Mouse (Mus musculus): ENCODE data around the gene Cntf. TPM values are rescaled to one million over a fixed set of nuclear protein-coding genes. Genes with fewer than 3 reads are reported as not detected.
"Not testable (repeated sequence)": the region's sequence is repeated elsewhere in the genome, so short reads cannot be mapped to it uniquely, and the experiment has no call there.

Cntf gene
- polyA plus RNA-seq, 1 experiment from 2014 or later: 1.0 TPM

- Histone ChIP-seq H3K27me3 (replicated peaks) (no peaks in the 10 kb centered on the region), H3K4me3 (no peak overlapping the region), H3K4me2 (no peak overlapping the region), H3K9me3 (replicated peaks) (no peaks in the 10 kb centered on the region), H3K4me1 (no peaks in the 10 kb centered on the region), H3K9ac (no peak overlapping the region), H3K27ac (no peak overlapping the region), H3K36me3 (peaks cover 23% of the 10 kb centered on the region)
- 61% methylated on average over 2 of the region's 2 CpGs for WGBS (ENCODE audit: insufficient replicate concordance)
- ATAC-seq: no peak
Observed at GRCm38 (mm10) chr19:12759656-12760055, 5.8 kb downstream of the Cntf start.

- 69% methylated on average over 1 of the region's 1 CpGs for WGBS (ENCODE audit: insufficient replicate concordance)
- H3K4me1 ChIP-seq: no peaks in the 10 kb centered on the region
- ATAC-seq: no peak
- H3K9ac ChIP-seq: no peak overlapping the region
- no peak overlapping the region for H3K4me3 ChIP-seq
- peaks cover 17% of the 10 kb centered on the region for H3K36me3 ChIP-seq
- no peaks in the 10 kb centered on the region for H3K9me3 ChIP-seq (replicated peaks)
- H3K27ac ChIP-seq: no peak overlapping the region
- no peaks in the 10 kb centered on the region for H3K27me3 ChIP-seq (replicated peaks)
- H3K4me2 ChIP-seq: no peak overlapping the region
Observed at GRCm38 (mm10) chr19:12758936-12759478, 6.4 kb downstream of the Cntf start.

GRCm38 (mm10) chr19:12756286-12756685, 9.1 kb downstream of the Cntf start:
- 55% methylated on average over 3 of the region's 3 CpGs for WGBS (ENCODE audit: insufficient replicate concordance)
- Histone ChIP-seq H3K4me1 (no peaks in the 10 kb centered on the region), H3K4me3 (no peak overlapping the region), H3K36me3 (no peaks in the 10 kb centered on the region), H3K27me3 (replicated peaks) (no peaks in the 10 kb centered on the region), H3K9me3 (replicated peaks) (no peaks in the 10 kb centered on the region), H3K9ac (no peak overlapping the region), H3K27ac (no peak overlapping the region), H3K4me2 (no peak overlapping the region)
- ATAC-seq: no peak

DNA sequence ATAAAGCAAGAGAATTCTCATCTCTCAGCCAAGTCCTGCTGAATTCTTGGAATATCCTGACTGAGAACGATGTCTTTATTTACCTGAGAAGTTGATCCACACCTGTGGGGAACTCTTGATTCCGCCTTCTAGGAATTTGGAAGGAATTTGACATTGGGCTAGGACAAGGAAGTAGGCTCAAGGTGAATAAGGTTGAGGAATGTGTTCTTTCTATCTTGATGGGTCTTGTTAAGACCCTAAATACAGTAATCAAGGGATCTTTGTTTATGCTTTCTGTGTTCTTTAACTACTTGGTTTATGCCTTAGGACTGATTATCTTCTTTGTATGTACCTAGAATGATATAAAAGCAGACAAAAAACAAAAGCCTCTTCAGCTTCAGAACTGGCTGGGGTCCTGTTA, 33.5 kb downstream of the Cntf start:
- ATAC-seq: no peak
- no peak overlapping the region for H3K27ac ChIP-seq
- no peaks in the 10 kb centered on the region for H3K4me1 ChIP-seq
- no peak overlapping the region for H3K4me3 ChIP-seq
- 64% methylated on average over 2 of the region's 2 CpGs for WGBS (ENCODE audit: insufficient replicate concordance)
- no peak overlapping the region for H3K9ac ChIP-seq
- H3K27me3 ChIP-seq (replicated peaks): no peaks in the 10 kb centered on the region
- H3K4me2 ChIP-seq: no peak overlapping the region
- no peaks in the 10 kb centered on the region for H3K9me3 ChIP-seq (replicated peaks)
- no peaks in the 10 kb centered on the region for H3K36me3 ChIP-seq

DNA sequence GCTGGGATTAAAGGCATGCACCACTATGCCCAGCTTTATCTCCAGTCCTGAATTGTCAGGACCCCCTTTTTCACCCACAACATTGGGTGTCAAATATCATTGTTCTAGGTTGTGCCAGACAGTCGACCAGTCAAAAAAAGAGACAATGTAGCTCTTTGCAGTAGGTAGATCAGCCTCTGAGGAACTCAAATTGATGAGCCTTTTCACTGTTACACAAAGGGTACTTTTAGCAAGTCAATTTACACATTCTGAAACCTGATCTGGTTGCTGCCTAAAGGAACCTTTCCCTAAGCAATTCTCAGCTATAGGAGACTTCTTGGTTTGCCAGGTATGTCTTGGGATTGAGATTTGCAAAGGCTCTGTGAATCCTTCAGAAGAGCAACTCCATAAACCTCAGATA, 34.4 kb downstream of the Cntf start:
- WGBS (ENCODE audit: insufficient replicate concordance): 50% methylated on average over 1 of the region's 1 CpGs

DNA sequence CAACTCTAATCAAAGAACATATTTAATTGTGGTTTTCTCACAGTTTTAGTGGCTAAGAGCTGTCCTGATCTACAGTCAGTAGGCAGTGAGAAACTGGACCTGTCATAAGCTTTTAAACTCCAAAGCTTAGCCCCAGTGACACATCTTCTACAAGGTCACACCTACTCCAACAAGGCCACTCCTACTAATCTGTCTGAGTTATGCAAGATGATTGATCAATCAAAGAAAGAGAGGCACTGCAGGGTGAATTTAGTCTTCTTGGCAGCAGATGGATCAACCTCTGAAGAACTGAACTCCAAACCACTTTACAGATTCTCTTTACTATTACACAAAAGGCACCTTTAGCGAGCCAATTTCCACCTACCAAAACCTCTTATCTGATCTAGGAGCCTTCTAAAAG, 39.6 kb downstream of the Cntf start:
- H3K27ac ChIP-seq: no peak overlapping the region
- H3K4me2 ChIP-seq: no peak overlapping the region
- H3K9ac ChIP-seq: no peak overlapping the region
- H3K27me3 ChIP-seq (replicated peaks): no peaks in the 10 kb centered on the region
- 55% methylated on average over 1 of the region's 1 CpGs for WGBS (ENCODE audit: insufficient replicate concordance)
- no peak for ATAC-seq
- no peaks in the 10 kb centered on the region for H3K9me3 ChIP-seq (replicated peaks)
- no peak overlapping the region for H3K4me3 ChIP-seq
- no peaks in the 10 kb centered on the region for H3K36me3 ChIP-seq
- H3K4me1 ChIP-seq: no peaks in the 10 kb centered on the region

More for the DNA sequence above, 34.4 kb downstream of the Cntf start:
- Histone ChIP-seq H3K27ac (no peak overlapping the region), H3K36me3 (no peaks in the 10 kb centered on the region), H3K4me3 (no peak overlapping the region), H3K9ac (no peak overlapping the region), H3K27me3 (replicated peaks) (no peaks in the 10 kb centered on the region), H3K9me3 (replicated peaks) (no peaks in the 10 kb centered on the region), H3K4me2 (no peak overlapping the region), H3K4me1 (no peaks in the 10 kb centered on the region)
- no peak for ATAC-seq

DNA sequence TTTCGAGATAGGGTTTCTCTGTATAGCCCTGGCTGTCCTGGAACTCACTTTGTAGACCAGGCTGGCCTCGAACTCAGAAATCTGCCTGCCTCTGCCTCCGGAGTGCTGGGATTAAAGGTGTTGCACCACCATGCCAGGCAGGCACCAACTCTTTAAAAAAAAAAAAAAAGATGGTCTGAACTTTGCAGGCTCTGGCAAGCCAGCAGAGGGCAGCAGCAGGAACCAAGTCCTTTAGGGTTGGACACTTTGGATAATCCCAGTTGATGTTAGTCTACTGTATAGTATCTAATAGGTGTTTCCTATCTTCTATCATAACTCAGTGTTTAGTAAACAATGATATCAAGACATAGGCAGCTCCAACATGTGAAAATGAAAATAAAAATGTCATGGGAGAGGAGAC, 43.1 kb downstream of the Cntf start:
- no peaks in the 10 kb centered on the region for H3K4me1 ChIP-seq
- WGBS (ENCODE audit: insufficient replicate concordance): 39% methylated on average over 3 of the region's 3 CpGs

GRCm38 (mm10) chr19:12721596-12721995, 43.8 kb downstream of the Cntf start:
- not testable (repeated sequence) for H3K9ac ChIP-seq; H3K27me3 ChIP-seq (replicated peaks); H3K4me2 ChIP-seq; H3K4me1 ChIP-seq; H3K27ac ChIP-seq; ATAC-seq; H3K9me3 ChIP-seq (replicated peaks); H3K4me3 ChIP-seq; H3K36me3 ChIP-seq
- WGBS (ENCODE audit: insufficient replicate concordance): 77% methylated on average over 7 of the region's 7 CpGs

More for the DNA sequence above, 43.1 kb downstream of the Cntf start:
- Histone ChIP-seq H3K36me3 (no peaks in the 10 kb centered on the region), H3K4me3 (no peak overlapping the region), H3K27ac (no peak overlapping the region), H3K4me2 (no peak overlapping the region), H3K27me3 (replicated peaks) (no peaks in the 10 kb centered on the region), H3K9ac (no peak overlapping the region), H3K9me3 (replicated peaks) (no peaks in the 10 kb centered on the region)
- no peak for ATAC-seq

GRCm38 (mm10) chr19:12720919-12721318, 44.5 kb downstream of the Cntf start:
- not testable (repeated sequence) for H3K27me3 ChIP-seq (replicated peaks); H3K9me3 ChIP-seq (replicated peaks); H3K4me2 ChIP-seq; ATAC-seq; H3K4me1 ChIP-seq; H3K9ac ChIP-seq; H3K4me3 ChIP-seq; H3K36me3 ChIP-seq; H3K27ac ChIP-seq
- WGBS (ENCODE audit: insufficient replicate concordance): 64% methylated on average over 5 of the region's 5 CpGs

GRCm38 (mm10) chr19:12720463-12720862, 45.0 kb downstream of the Cntf start:
- Histone ChIP-seq H3K27ac (no peak overlapping the region), H3K27me3 (replicated peaks) (no peaks in the 10 kb centered on the region), H3K4me2 (no peak overlapping the region), H3K36me3 (no peaks in the 10 kb centered on the region), H3K9ac (no peak overlapping the region), H3K4me1 (no peaks in the 10 kb centered on the region), H3K9me3 (replicated peaks) (no peaks in the 10 kb centered on the region), H3K4me3 (no peak overlapping the region)
- ATAC-seq: no peak
- WGBS (ENCODE audit: insufficient replicate concordance): 30% methylated on average over 2 of the region's 2 CpGs

DNA sequence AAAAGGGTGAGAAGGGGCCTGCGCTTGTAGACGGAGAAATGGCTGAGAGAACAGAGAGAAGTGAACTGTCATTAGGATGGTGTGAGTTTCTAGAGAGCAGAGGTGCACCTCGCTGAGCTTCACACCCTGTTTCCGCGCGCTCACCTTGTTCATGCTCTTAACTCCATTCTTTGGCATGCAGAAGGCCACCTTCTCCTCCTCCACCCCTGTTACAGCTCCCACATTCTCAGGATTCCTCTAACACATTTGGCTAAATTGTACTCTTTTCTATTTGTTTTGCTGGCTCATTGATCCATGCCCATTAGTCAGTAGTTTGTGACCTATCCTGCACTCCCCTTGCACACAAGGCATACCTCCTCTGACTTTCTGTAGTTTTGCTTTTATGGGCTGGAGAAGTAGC, 46.2 kb downstream of the Cntf start:
- no peak for ATAC-seq
- no peak overlapping the region for H3K4me2 ChIP-seq
- no peak overlapping the region for H3K9ac ChIP-seq
- no peaks in the 10 kb centered on the region for H3K36me3 ChIP-seq
- 62% methylated on average over 6 of the region's 6 CpGs for WGBS (ENCODE audit: insufficient replicate concordance)
- H3K9me3 ChIP-seq (replicated peaks): no peaks in the 10 kb centered on the region
- no peaks in the 10 kb centered on the region for H3K27me3 ChIP-seq (replicated peaks)
- no peaks in the 10 kb centered on the region for H3K4me1 ChIP-seq
- no peak overlapping the region for H3K27ac ChIP-seq
- H3K4me3 ChIP-seq: no peak overlapping the region
